9 mouse cellular contexts compared by ENCODE assay signal in the genomic region with DNA sequence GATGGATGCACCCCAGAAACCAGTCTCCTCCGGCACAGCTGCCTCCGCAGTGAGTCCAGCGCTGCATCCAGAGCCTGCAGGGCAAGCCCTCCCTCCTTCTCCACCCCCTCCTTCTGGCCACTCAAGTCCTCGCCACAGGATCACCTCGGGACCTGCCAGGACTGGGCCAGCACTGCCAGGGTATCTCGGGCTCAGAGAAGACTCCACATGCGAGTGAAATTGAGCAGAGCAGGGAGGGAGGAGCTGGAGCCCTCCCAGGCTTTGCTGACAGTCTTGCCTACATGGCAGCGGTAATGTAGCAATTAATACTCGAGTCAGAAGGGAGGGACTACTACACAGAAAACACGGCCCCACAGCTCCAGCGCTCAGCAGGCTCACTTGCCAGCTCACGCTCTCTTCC. TPM values are rescaled to one million over a fixed set of nuclear protein-coding genes. Genes with fewer than 3 reads are reported as not detected.
A peak's percentile ranks its signal among the peaks of the same experiment; 100 is the strongest.
DNase-seq lines count a peak whose midpoint lies in the region; ATAC-seq lines count a peak whose summit lies in the region.
"Had no signal": no experiment of that assay in that cellular context is flagged by ENCODE, and none has a peak within 500 bp of the region (broad histone marks: within the 10 kb centered on the region; RNA-seq: fewer than 3 reads in every experiment).

TSS of gene Kcnip1 (minus strand) at position 215 of the 400 bp plus-strand sequence.

- H3K36me3 ChIP-seq in heart, embryonic 12.5 days, result no peaks in the 10 kb centered on the region
- no peaks in the 10 kb centered on the region for H3K36me3 ChIP-seq in embryonic facial prominence, embryonic 15.5 days
- no peaks in the 10 kb centered on the region for H3K36me3 ChIP-seq in intestine, embryonic 16.5 days (ENCODE audit: control insufficient read depth, insufficient read depth, low read length)
- H3K36me3 ChIP-seq in neural tube, embryonic 13.5 days, result no peaks in the 10 kb centered on the region

- no peak within 1 kb of the TSS for H3K27ac ChIP-seq in heart, embryonic 12.5 days (ENCODE audit: poor library complexity, severe bottlenecking)
- no peak within 1 kb of the TSS for H3K27ac ChIP-seq in embryonic facial prominence, embryonic 15.5 days (replicated peaks)
- H3K27ac ChIP-seq in intestine, embryonic 16.5 days (ENCODE audit: low read length), result no peak within 1 kb of the TSS
- no peak within 1 kb of the TSS for H3K27ac ChIP-seq in neural tube, embryonic 13.5 days (replicated peaks)

- no peak within 1 kb of the TSS for H3K9ac ChIP-seq in heart, embryonic 12.5 days
- no peak within 1 kb of the TSS for H3K9ac ChIP-seq in embryonic facial prominence, embryonic 15.5 days
- peak within 1 kb of the TSS; percentile 44; the same call in 1 of the 2 replicates for H3K9ac ChIP-seq in intestine, embryonic 16.5 days (ENCODE audit: low read depth, low read length)
- H3K9ac ChIP-seq in neural tube, embryonic 13.5 days, result peak within 1 kb of the TSS; percentile 43; the same call in 1 of the 2 replicates

- no peak for DNase-seq in heart, postnatal 10 days
- DNase-seq in Muller cell, postnatal 12 days (ENCODE audit: inconsistent ontology term), result peak; percentile 64
- DNase-seq in right cerebral cortex, postnatal 25 days, result no peak

- H3K27me3 ChIP-seq in heart, embryonic 12.5 days (replicated peaks), result peaks cover 37% of the 10 kb centered on the region
- peaks cover 11% of the 10 kb centered on the region for H3K27me3 ChIP-seq in embryonic facial prominence, embryonic 15.5 days
- no peaks in the 10 kb centered on the region for H3K27me3 ChIP-seq in intestine, embryonic 16.5 days (replicated peaks; ENCODE audit: control insufficient read depth, insufficient read depth, low read length)
- 0 out of 2 replicates have a peak, but pooled peaks cover 2% of the 10 kb centered on the region for H3K27me3 ChIP-seq in neural tube, embryonic 13.5 days

- intact Hi-C loops in heart, postnatal 10 days (cut with DNase I), result no loop called here

- H3K9me3 ChIP-seq in heart, embryonic 12.5 days (replicated peaks), result no peaks in the 10 kb centered on the region
- no peaks in the 10 kb centered on the region for H3K9me3 ChIP-seq in embryonic facial prominence, embryonic 15.5 days (replicated peaks)
- no peaks in the 10 kb centered on the region for H3K9me3 ChIP-seq in intestine, embryonic 16.5 days (ENCODE audit: control insufficient read depth, low read length)
- no peaks in the 10 kb centered on the region for H3K9me3 ChIP-seq in neural tube, embryonic 13.5 days
- H3K9me3 ChIP-seq: megakaryocyte, embryonic 14.5 days had no signal

- ATAC-seq in heart, embryonic 12.5 days (ENCODE audit: insufficient number of reproducible peaks, low FRiP score), result no peak
- ATAC-seq in embryonic facial prominence, embryonic 15.5 days (ENCODE audit: insufficient number of reproducible peaks, low FRiP score, low TSS enrichment, low read depth), result peak; percentile 24; the same call in 1 of the 2 replicates
- peak; percentile 48 for ATAC-seq in intestine, embryonic 16.5 days
- ATAC-seq in neural tube, embryonic 13.5 days (ENCODE audit: low read depth), result peak; percentile 55
- no peak for ATAC-seq in activated CD4-positive, CD25-positive, alpha-beta regulatory T cell, adult 4 months

- no peak within 1 kb of the TSS for H3K4me3 ChIP-seq in heart, embryonic 12.5 days
- H3K4me3 ChIP-seq in embryonic facial prominence, embryonic 15.5 days (replicated peaks), result no peak within 1 kb of the TSS
- H3K4me3 ChIP-seq in intestine, embryonic 16.5 days (ENCODE audit: low read length), result peak within 1 kb of the TSS; percentile 26
- H3K4me3 ChIP-seq in neural tube, embryonic 13.5 days, result no peak within 1 kb of the TSS
- H3K4me3 ChIP-seq: megakaryocyte, embryonic 14.5 days had no signal

- peaks cover 19% of the 10 kb centered on the region for H3K4me1 ChIP-seq in heart, embryonic 12.5 days (replicated peaks)
- H3K4me1 ChIP-seq in embryonic facial prominence, embryonic 15.5 days, result peaks cover 10% of the 10 kb centered on the region
- peaks cover 7% of the 10 kb centered on the region for H3K4me1 ChIP-seq in intestine, embryonic 16.5 days (ENCODE audit: control insufficient read depth, insufficient read depth, low read length)
- H3K4me1 ChIP-seq in neural tube, embryonic 13.5 days (replicated peaks), result peaks cover 23% of the 10 kb centered on the region

- WGBS in heart, embryonic 12.5 days, result 27% methylated on average over 12 of the region's 12 CpGs
- 12% methylated on average over 12 of the region's 12 CpGs for WGBS in embryonic facial prominence, embryonic 15.5 days
- 18% methylated on average over 12 of the region's 12 CpGs for WGBS in intestine, embryonic 16.5 days
- WGBS in neural tube, embryonic 13.5 days, result 21% methylated on average over 12 of the region's 12 CpGs

- peak within 1 kb of the TSS; percentile 47 for H3K4me2 ChIP-seq in heart, embryonic 12.5 days
- peak within 1 kb of the TSS; percentile 28 for H3K4me2 ChIP-seq in embryonic facial prominence, embryonic 15.5 days (replicated peaks)
- peak within 1 kb of the TSS; percentile 35 for H3K4me2 ChIP-seq in intestine, embryonic 16.5 days (ENCODE audit: low read depth, low read length)
- H3K4me2 ChIP-seq in neural tube, embryonic 13.5 days, result peak within 1 kb of the TSS; percentile 42

RNA-seq across cellular contexts. Expression of gene Kcnip1, which starts in this region (rescaled TPM):
- 0.24 and 0.54 TPM in 2 replicates for polyA plus RNA-seq in heart, embryonic 12.5 days (2016; fragmentation: Nextera tagmentation; extraction: Ambion mirVana)
- total RNA-seq in heart, postnatal 10 days (2021), result not detected
- polyA plus RNA-seq in embryonic facial prominence, embryonic 15.5 days (2015; fragmentation: Nextera tagmentation; extraction: Ambion mirVana), result 6.0 and 6.6 TPM in 2 replicates
- polyA plus RNA-seq in intestine, embryonic 16.5 days (2015; fragmentation: Nextera tagmentation; extraction: Ambion mirVana), result 6.6 and 8.9 TPM in 2 replicates
- polyA plus RNA-seq in neural tube, embryonic 13.5 days (2015; fragmentation: Nextera tagmentation; extraction: Ambion mirVana), result 81.6 and 83.2 TPM in 2 replicates
- polyA plus RNA-seq in activated CD4-positive, CD25-positive, alpha-beta regulatory T cell, adult 4 months (2017; shearing (Covaris generic)), result not detected

Comparison
In these comparisons a context has a peak if more than half of its experiments do, and no peak if none do; other contexts are left out.
1. ATAC-seq: peak in embryonic facial prominence, embryonic 15.5 days (single experiment), intestine, embryonic 16.5 days (single experiment) and neural tube, embryonic 13.5 days (single experiment); none in heart, embryonic 12.5 days (single experiment) and activated CD4-positive, CD25-positive, alpha-beta regulatory T cell, adult 4 months (single experiment).
2. H3K9ac ChIP-seq: peak in intestine, embryonic 16.5 days (single experiment) and neural tube, embryonic 13.5 days (single experiment); none in heart, embryonic 12.5 days (single experiment) and embryonic facial prominence, embryonic 15.5 days (single experiment).
3. Peak in every context shown above with its lines, with median percentiles within 50 percentile points of each other: H3K4me2 ChIP-seq.